ENCODE assay signal across 11 mouse cellular contexts in genomic region chr16:65472472-65473001, GRCm38 (mm10). TPM values are rescaled to one million over a fixed set of nuclear protein-coding genes. Genes with fewer than 3 reads are reported as not detected.
DNase-seq lines count a peak whose midpoint lies in the region; TF ChIP-seq lines count a peak whose summit lies in the region.
"Had no signal": no experiment of that assay in that cellular context is flagged by ENCODE, and none has a peak within 500 bp of the region (broad histone marks: within the 10 kb centered on the region; RNA-seq: fewer than 3 reads in every experiment).

No protein-coding gene starts in this region.

- H3K4me1 ChIP-seq in CH12.LX (ENCODE audit: control insufficient read depth in 1 of 2, insufficient read depth in 2 of 2), result 0 out of 4 replicates have a peak, but pooled peaks cover 0 to 7% of the 10 kb centered on the region in 2 experiments

- TF ChIP-seq POLR2A in CH12.LX (IDR thresholded peaks at IDR 0.05; ENCODE audit: low read depth, low read length), result no peak

- no peaks in the 10 kb centered on the region for H3K79me2 ChIP-seq in CH12.LX (replicated peaks; ENCODE audit: control insufficient read depth, extremely low read depth, insufficient read depth, poor library complexity, severe bottlenecking)

- TF ChIP-seq EP300 in CH12.LX (IDR thresholded peaks at IDR 0.05; ENCODE audit: low read length), result no peak

- TF ChIP-seq RAD21 in CH12.LX (IDR thresholded peaks at IDR 0.05; ENCODE audit: low read depth, low read length), result peak; percentile 90

- no peak overlapping the region for H3K4me3 ChIP-seq in CH12.LX (replicated peaks in 1 of 3; ENCODE audit: low read depth in 2 of 3, low read length in 2 of 3, poor library complexity in 1 of 3)
- H3K4me3 ChIP-seq: embryonic facial prominence, embryonic 12.5 days had no signal

- H3K9me3 ChIP-seq in CH12.LX (replicated peaks; ENCODE audit: low read length), result peaks cover 3% of the 10 kb centered on the region
- H3K9me3 ChIP-seq: embryonic facial prominence, embryonic 12.5 days had no signal

- H3K27me3 ChIP-seq in CH12.LX (replicated peaks), result no peaks in the 10 kb centered on the region

- no peaks in the 10 kb centered on the region for H3K36me3 ChIP-seq in CH12.LX (replicated peaks in 1 of 2; ENCODE audit: control insufficient read depth in 1 of 2, insufficient read depth in 1 of 2, low read length in 1 of 2)
- H3K36me3 ChIP-seq: embryonic facial prominence, embryonic 12.5 days had no signal

- dilution Hi-C loops in CH12.LX (cut with MboI; ENCODE audit: extremely low pct_ligation_motif_present, extremely low pct_unique_long_range_greater_than_20kb, low sequenced_read_pairs), result no loop called here

- peak; percentile 11 for DNase-seq in layer of hippocampus, adult 11-12 months (ENCODE audit: low spot score)
- DNase-seq in layer of hippocampus, postnatal 36 days, result no peak
- DNase-seq in CH12.LX (ENCODE audit: extremely low read depth), result peak; percentile 46
- peak; percentile 30 for DNase-seq in ZHBTc4 (ENCODE audit: low read depth, low spot score)
- DNase-seq in forelimb bud, embryonic 11.5 days (ENCODE audit: low read depth, low spot score), result peak; percentile 35
- peak; percentile 16 for DNase-seq in lung, postnatal 14 days
- DNase-seq in Muller cell, postnatal 12 days (ENCODE audit: inconsistent ontology term), result no peak
- no peak for DNase-seq in yolk sac, embryonic 10.5 days (ENCODE audit: low spot score)

- peak; percentile 61 to 91; a peak in 3 of 4 replicates for TF ChIP-seq CTCF in CH12.LX (conservative IDR thresholded peaks at IDR 0.05 in 1 of 2, IDR thresholded peaks at IDR 0.05 in 1 of 2; ENCODE audit: low read depth in 2 of 2, low read length in 2 of 2)

- no peak overlapping the region for H3K4me2 ChIP-seq in CH12.LX (ENCODE audit: insufficient read depth, low read depth, poor library complexity, severe bottlenecking)
- H3K4me2 ChIP-seq: embryonic facial prominence, embryonic 12.5 days had no signal

- in situ Hi-C loops in CH12.LX (cut with MboI; ENCODE audit: low pct_ligation_motif_present, low pct_unique_long_range_greater_than_20kb, low sequenced_read_pairs), result no loop called here

- H3K27ac ChIP-seq in CH12.LX (ENCODE audit: insufficient read depth, low read depth), result no peak overlapping the region
- H3K27ac ChIP-seq: embryonic facial prominence, embryonic 12.5 days had no signal

- H3K9ac ChIP-seq in CH12.LX (ENCODE audit: insufficient read depth, low read depth), result no peak overlapping the region
- H3K9ac ChIP-seq: embryonic facial prominence, embryonic 12.5 days had no signal

TF ChIP-seq in CH12.LX, 34 proteins besides CTCF, POLR2A, EP300 and RAD21:
- TF ChIP-seq ZNF384 (IDR thresholded peaks at IDR 0.05; ENCODE audit: low read depth, low read length) (no peak), ZC3H11A (IDR thresholded peaks at IDR 0.05; ENCODE audit: low read depth, low read length) (peak; percentile 49), BHLHE40 (IDR thresholded peaks at IDR 0.05; ENCODE audit: low read depth, low read length) (no peak), CHD1 (IDR thresholded peaks at IDR 0.05; ENCODE audit: low read depth, low read length) (no peak), ETS1 (conservative IDR thresholded peaks at IDR 0.05; ENCODE audit: low read depth, low read length) (no peak), UBTF (IDR thresholded peaks at IDR 0.05; ENCODE audit: low read depth, low read length) (no peak), TCF12 (IDR thresholded peaks at IDR 0.05; ENCODE audit: low read depth, low read length) (no peak), MEF2A (IDR thresholded peaks at IDR 0.05; ENCODE audit: borderline replicate concordance, low read depth, low read length) (no peak), NELFE (IDR thresholded peaks at IDR 0.05; ENCODE audit: low read depth, low read length) (0 out of 2 replicates have a peak, but pooled peaks have one; percentile 16), JUN (IDR thresholded peaks at IDR 0.05; ENCODE audit: insufficient read depth, low read depth, low read length) (no peak), E2F4 (IDR thresholded peaks at IDR 0.05; ENCODE audit: insufficient replicate concordance, low read depth, low read length) (no peak), SMC3 (IDR thresholded peaks at IDR 0.05; ENCODE audit: low read depth, low read length) (peak; percentile 89), ZMIZ1 (IDR thresholded peaks at IDR 0.05; ENCODE audit: low read depth, low read length) (no peak), TBP (conservative IDR thresholded peaks at IDR 0.05; ENCODE audit: low read depth, low read length) (no peak), NRF1 (IDR thresholded peaks at IDR 0.05; ENCODE audit: low read depth, low read length) (no peak), MYC (IDR thresholded peaks at IDR 0.05; ENCODE audit: low read depth, low read length) (no peak)
TF ChIP-seq in CH12.LX: peak in this region for 3.

RNA-seq across cellular contexts. Expression of gene Pou1f1, which starts 47.8 kb away (rescaled TPM):
- not detected for total RNA-seq in layer of hippocampus, postnatal 36 days (2021)
- total RNA-seq in CH12.LX (2012; rRNA removed) (not detected in 2 replicates), CH12.LX (2014; rRNA removed) (not detected in 2 replicates)
- polyA plus RNA-seq in CH12.LX (2012; ENCODE audit: insufficient read length, low read depth), result not detected in 2 replicates
- total RNA-seq: left cerebral cortex, postnatal 36 days had no signal
- polyA plus RNA-seq: spleen, adult 2 months had no signal

Comparison
In these comparisons a context has a peak if more than half of its experiments do, and no peak if none do; other contexts are left out.
1. DNase-seq: peak in layer of hippocampus, adult 11-12 months (single experiment), CH12.LX (single experiment), ZHBTc4 (single experiment), forelimb bud, embryonic 11.5 days (single experiment) and lung, postnatal 14 days (single experiment); none in layer of hippocampus, postnatal 36 days (0 of 2), Muller cell, postnatal 12 days (single experiment) and yolk sac, embryonic 10.5 days (single experiment).